Mouse (Mus musculus) neural tube, embryonic 12.5 days (tissue): ENCODE data around the gene Pde7b. TPM values are rescaled to one million over a fixed set of nuclear protein-coding genes. Genes with fewer than 3 reads are reported as not detected.

Experiments used
- ATAC-seq: fragments of 200-750 bp; cut with Nextera tagmentation; 2 replicates; pipeline ENCODE4 v1.8.0; 2017; ENCODE audit warnings: low read depth, mild to moderate bottlenecking, moderate TSS enrichment, moderate library complexity; ENCODE audit not compliant: low FRiP score
- H3K27ac ChIP-seq: fragments of 300-500 bp; sonication (generic); 2 replicates; pipeline ENCODE4 v1.5.1; 2016
- H3K27me3 ChIP-seq: fragments of 300-500 bp; sonication (generic); replicated peaks from 2 replicates; pipeline ENCODE4 v1.6.1; 2016; ENCODE audit warnings: mild to moderate bottlenecking
- H3K36me3 ChIP-seq: fragments of 300-500 bp; sonication (generic); 2 replicates; pipeline ENCODE4 v1.6.1; 2016; ENCODE audit warnings: mild to moderate bottlenecking
- H3K4me1 ChIP-seq: fragments of 300-500 bp; sonication (generic); 2 replicates; pipeline ENCODE4 v1.6.1; 2016
- H3K4me2 ChIP-seq: fragments of 300-500 bp; sonication (generic); replicated peaks from 2 replicates; pipeline ENCODE4 v1.6.1; 2016; ENCODE audit warnings: mild to moderate bottlenecking
- H3K4me3 ChIP-seq: fragments of 300-500 bp; sonication (generic); 2 replicates; pipeline ENCODE4 v1.5.1; 2016
- H3K9ac ChIP-seq: fragments of 300-500 bp; sonication (generic); 2 replicates; pipeline ENCODE4 v1.6.1; 2016; ENCODE audit warnings: mild to moderate bottlenecking
- H3K9me3 ChIP-seq: fragments of 300-500 bp; sonication (generic); 2 replicates; pipeline ENCODE4 v1.6.1; 2016; ENCODE audit warnings: mild to moderate bottlenecking
- WGBS: fragments of 180-500 bp; shearing (Covaris S2); methylation state at CpG from one replicate; pipeline ENCODE4 v1.1.7; 2016; 5-methylcytosine and 5-hydroxymethylcytosine counted together
- polyA plus RNA-seq: library from polyadenylated mRNA; unstranded; fragments of >200 nt; fragmentation: Nextera tagmentation; extraction: Ambion mirVana; gene quantifications from 2 replicates; pipeline ENCODE4 v1.2.1, GENCODE M21; 2016

Gene Pde7b
- polyA plus RNA-seq, 1 experiment from 2014 or later = 3.5 TPM

DNA sequence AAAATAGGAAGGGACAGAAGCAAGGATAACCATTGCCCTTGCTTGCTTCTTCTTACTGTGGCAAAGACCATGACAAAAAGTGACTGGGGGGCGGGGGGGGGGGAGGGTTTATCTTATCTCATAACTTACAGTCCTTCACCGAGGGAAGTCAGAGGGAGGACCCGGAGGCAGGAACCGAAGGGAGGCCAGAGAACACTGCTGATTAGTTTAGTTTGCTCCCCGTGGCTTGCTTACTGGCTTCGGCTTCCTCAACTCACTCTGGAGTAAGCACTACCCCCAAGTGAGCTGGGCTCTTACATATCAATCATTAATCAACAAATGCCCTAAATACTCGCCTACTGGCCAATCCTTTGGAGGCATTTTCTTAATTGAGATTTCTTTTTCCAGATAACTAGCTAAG is 304.6 kb downstream of the Pde7b start:
- no peak overlapping the region for H3K4me3 ChIP-seq
- no peaks in the 10 kb centered on the region for H3K27me3 ChIP-seq
- H3K27ac ChIP-seq = no peak overlapping the region
- H3K4me1 ChIP-seq = no peaks in the 10 kb centered on the region
- ATAC-seq = no peak
- H3K4me2 ChIP-seq = no peak overlapping the region
- 80% methylated on average over 7 of the region's 7 CpGs for WGBS
- H3K9me3 ChIP-seq = no peaks in the 10 kb centered on the region
- no peaks in the 10 kb centered on the region for H3K36me3 ChIP-seq
- no peak overlapping the region for H3K9ac ChIP-seq

DNA sequence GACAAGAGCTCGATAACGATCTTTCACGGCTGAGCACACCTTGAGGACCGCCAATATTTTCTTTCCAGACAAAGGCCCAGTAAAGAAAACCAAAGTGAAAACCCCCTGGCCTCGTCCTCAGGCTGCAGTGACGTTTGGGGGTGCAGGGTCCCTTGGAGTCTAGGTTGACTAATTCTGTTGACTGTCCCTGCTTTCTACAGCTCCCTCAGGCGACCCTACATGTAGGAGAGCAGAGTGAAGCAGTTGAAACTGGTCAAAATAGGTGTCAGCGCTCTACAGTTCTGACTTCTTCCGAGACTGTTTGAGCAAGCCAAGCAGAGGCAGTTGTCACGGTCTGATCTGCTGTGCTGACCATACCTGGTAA is 306.0 kb downstream of the Pde7b start:
- no peak for ATAC-seq
- Histone ChIP-seq H3K9ac (no peak overlapping the region), H3K27ac (no peak overlapping the region), H3K4me3 (no peak overlapping the region), H3K27me3 (no peaks in the 10 kb centered on the region), H3K4me1 (no peaks in the 10 kb centered on the region), H3K4me2 (no peak overlapping the region), H3K9me3 (no peaks in the 10 kb centered on the region), H3K36me3 (no peaks in the 10 kb centered on the region)
- 84% methylated on average over 10 of the region's 10 CpGs for WGBS

DNA sequence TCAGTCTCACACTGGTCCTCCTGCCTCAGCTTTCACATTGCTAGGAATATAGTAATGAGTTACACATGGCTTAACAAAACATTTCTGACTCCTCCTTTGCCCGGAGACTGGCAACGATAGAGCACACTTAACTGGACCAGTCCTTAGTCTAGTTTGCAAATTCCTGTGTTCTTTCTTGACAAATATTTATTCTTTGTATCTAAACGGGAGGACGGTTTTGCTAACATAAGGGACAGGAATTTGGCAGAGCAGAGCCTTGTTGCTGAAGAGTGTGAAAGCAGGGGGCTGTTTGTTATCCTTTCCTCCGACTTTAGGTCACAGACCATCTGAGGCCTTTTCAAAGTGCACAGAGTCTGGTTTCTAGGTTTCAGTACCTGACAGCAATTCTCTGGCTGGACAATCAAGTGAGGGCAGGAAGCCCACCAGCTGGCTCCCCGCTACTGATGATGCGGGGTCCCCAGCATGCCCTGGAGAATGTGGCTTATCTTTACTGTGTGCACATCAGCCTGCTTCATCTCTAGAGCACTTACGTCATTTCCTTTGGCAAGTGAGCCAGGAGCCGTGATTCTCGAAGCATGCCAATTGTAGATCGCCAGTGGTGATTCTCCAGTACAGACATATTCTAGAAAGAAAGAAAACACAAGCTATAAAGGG is 306.5 kb downstream of the Pde7b start:
- Histone ChIP-seq H3K27me3 (no peaks in the 10 kb centered on the region), H3K36me3 (no peaks in the 10 kb centered on the region), H3K9me3 (no peaks in the 10 kb centered on the region), H3K27ac (no peak overlapping the region), H3K4me3 (no peak overlapping the region), H3K4me2 (no peak overlapping the region), H3K4me1 (no peaks in the 10 kb centered on the region), H3K9ac (no peak overlapping the region)
- no peak for ATAC-seq
- WGBS = 84% methylated on average over 11 of the region's 11 CpGs

DNA sequence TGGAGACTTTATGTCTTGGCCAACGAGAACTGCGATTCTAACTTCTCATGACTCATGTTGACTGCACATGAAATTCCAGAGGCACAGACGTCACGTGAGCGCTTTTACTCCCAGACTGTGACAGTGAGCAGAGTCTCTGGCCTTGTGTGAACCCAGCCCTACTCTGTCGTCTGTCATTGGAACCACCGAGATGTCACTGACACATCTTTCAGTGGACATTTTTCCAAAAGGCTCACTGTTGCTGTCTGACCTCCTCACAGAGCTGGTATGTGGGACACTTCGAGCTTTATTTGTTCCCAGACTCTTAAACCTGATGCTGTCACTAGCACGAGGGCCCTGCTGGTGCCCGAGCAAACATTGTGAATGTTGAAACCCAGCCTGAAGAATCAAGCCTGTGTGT is 315.7 kb downstream of the Pde7b start:
- Histone ChIP-seq H3K36me3 (no peaks in the 10 kb centered on the region), H3K27ac (no peak overlapping the region), H3K4me3 (no peak overlapping the region), H3K9ac (no peak overlapping the region), H3K27me3 (no peaks in the 10 kb centered on the region), H3K9me3 (no peaks in the 10 kb centered on the region), H3K4me2 (no peak overlapping the region), H3K4me1 (no peaks in the 10 kb centered on the region)
- 87% methylated on average over 10 of the region's 10 CpGs for WGBS
- no peak for ATAC-seq

DNA sequence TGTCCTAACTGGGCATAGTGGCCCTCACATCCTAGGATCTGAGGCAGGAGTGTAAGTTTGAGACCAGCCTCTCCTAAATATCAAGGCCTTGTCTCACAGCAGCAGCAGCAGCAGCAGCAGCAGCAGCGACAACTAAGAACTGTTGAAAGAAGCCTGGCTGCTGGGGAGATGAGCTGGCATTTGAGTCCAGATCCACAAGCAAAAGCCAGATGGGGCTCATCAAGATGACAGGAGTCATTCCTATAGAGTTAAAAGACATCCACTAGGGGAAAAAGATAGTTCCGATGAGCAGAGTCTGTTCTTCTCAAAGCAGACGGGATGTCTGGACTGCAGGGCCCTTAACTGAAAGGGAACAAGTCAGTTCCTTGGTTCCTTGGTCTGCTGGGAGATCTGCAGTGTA is 316.5 kb downstream of the Pde7b start:
- no peak overlapping the region for H3K9ac ChIP-seq
- WGBS = 85% methylated on average over 3 of the region's 3 CpGs
- no peak overlapping the region for H3K4me2 ChIP-seq
- no peaks in the 10 kb centered on the region for H3K4me1 ChIP-seq
- H3K36me3 ChIP-seq = no peaks in the 10 kb centered on the region
- H3K27me3 ChIP-seq = no peaks in the 10 kb centered on the region
- H3K27ac ChIP-seq = no peak overlapping the region
- ATAC-seq = no peak
- no peak overlapping the region for H3K4me3 ChIP-seq
- H3K9me3 ChIP-seq = no peaks in the 10 kb centered on the region

DNA sequence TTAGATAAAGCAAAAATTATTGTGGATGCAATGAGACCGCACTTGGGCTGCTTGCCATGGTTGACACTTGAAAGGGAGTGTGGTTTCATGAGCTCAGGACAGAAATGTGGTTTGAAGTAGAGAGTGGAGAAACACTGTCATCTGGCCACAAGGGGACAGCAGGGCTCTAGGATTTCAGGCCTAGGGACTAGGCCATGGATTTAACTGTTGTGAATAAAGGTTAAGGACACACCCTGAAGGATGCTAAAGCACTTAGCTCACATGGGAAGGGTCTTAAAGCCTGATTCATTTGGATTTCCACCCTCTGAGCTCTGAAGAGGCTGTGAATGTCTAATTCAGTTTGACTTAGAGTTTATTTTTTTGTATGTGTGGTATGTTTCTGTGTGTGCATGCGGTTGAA is 319.4 kb downstream of the Pde7b start:
- no peaks in the 10 kb centered on the region for H3K36me3 ChIP-seq
- ATAC-seq = peak; percentile 70; the same call in 1 of the 2 replicates
- H3K9me3 ChIP-seq = no peaks in the 10 kb centered on the region
- 94% methylated on average over 2 of the region's 2 CpGs for WGBS
- no peaks in the 10 kb centered on the region for H3K27me3 ChIP-seq
- H3K4me1 ChIP-seq = no peaks in the 10 kb centered on the region
- no peak overlapping the region for H3K27ac ChIP-seq
- no peak overlapping the region for H3K9ac ChIP-seq
- no peak overlapping the region for H3K4me2 ChIP-seq
- H3K4me3 ChIP-seq = no peak overlapping the region

DNA sequence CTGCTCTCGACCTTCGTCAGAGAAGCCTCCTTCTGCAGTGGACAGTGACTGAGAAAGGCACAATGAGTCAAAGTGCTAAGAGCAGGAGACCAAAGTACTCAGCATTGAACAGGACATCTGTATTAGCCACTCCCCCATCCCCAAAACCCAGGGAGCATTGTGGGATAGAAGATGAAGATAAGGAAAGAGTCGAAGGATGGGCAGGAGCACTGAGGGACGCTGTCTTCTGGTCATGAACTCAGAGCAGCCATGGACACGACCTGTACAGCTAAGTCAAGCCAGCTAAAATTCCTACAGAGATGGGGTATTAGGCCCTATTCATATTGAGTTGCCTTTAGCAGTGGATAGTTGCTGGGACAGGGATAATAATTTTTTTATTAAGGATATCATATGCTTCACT is 321.9 kb downstream of the Pde7b start:
- H3K9me3 ChIP-seq = no peaks in the 10 kb centered on the region
- ATAC-seq = no peak
- no peaks in the 10 kb centered on the region for H3K4me1 ChIP-seq
- no peaks in the 10 kb centered on the region for H3K36me3 ChIP-seq
- H3K4me3 ChIP-seq = no peak overlapping the region
- WGBS = 86% methylated on average over 5 of the region's 5 CpGs
- no peaks in the 10 kb centered on the region for H3K27me3 ChIP-seq
- H3K27ac ChIP-seq = no peak overlapping the region
- H3K4me2 ChIP-seq = no peak overlapping the region
- H3K9ac ChIP-seq = no peak overlapping the region

DNA sequence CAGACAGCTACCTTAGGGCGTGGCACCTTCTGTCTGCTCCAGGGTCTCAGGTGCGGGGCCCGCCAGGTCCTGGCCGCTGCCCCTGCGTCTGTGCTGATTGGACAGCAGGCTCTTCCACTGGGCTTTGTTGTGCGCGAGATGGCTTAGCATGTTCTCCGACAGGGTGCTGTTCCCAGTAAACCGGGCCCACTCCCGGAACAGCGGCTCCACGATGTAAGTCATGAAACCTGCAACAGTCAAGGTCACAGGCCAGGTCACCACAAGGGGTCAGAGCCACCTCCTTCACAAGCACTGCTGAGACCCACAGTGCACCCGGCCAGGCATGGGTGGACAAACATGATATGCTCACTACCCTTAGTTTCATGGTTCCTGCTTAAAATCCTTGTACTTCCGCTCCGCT is 324.5 kb downstream of the Pde7b start:
- H3K27me3 ChIP-seq = no peaks in the 10 kb centered on the region
- no peak for ATAC-seq
- whole genome bisulfite sequencing = 72% methylated on average over 15 of the region's 15 CpGs
- no peaks in the 10 kb centered on the region for H3K9me3 ChIP-seq
- H3K36me3 ChIP-seq = no peaks in the 10 kb centered on the region
- H3K27ac ChIP-seq = no peak overlapping the region
- H3K9ac ChIP-seq = no peak overlapping the region
- no peaks in the 10 kb centered on the region for H3K4me1 ChIP-seq
- H3K4me3 ChIP-seq = no peak overlapping the region
- peak overlapping the region; percentile 36 for H3K4me2 ChIP-seq

DNA sequence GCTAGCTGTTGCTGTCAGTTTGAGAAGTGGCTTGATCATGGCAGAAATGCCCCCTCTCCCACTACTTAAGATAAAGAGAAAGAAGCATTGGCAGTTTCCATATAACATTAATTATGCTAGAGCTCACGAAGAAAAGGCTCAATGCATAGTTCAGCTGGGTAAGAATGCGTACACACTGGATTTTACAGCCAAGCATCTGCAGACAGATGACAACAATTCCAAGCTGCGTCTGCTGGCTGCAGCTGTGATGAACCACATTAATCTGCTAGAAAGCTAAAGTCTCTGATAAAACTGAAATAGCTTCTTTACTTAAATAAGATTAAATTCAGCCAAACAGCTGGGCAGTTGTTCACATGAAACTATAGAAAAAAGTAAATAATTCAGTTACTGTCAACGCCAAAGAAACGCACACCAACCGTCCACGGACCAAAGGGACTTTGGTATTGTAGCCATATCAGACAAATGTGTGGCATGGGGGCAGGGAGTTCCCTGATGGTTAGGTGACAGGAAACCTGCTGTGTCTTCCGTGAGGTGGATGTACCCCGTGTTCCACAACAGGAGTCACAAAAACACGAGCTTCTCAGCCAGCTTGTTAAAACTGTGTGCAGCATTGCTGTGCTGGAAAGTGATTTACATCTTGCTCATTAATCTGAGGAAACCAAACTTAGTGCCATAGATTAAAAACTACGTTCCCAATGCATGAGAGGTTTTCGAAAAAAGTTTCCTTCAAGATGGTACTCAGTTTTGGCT is 326.1 kb downstream of the Pde7b start:
- H3K4me2 ChIP-seq = no peak overlapping the region
- H3K27me3 ChIP-seq = no peaks in the 10 kb centered on the region
- no peak for ATAC-seq
- no peak overlapping the region for H3K4me3 ChIP-seq
- H3K9me3 ChIP-seq = no peaks in the 10 kb centered on the region
- H3K27ac ChIP-seq = no peak overlapping the region
- 78% methylated on average over 12 of the region's 12 CpGs for WGBS
- no peak overlapping the region for H3K9ac ChIP-seq
- H3K4me1 ChIP-seq = no peaks in the 10 kb centered on the region
- no peaks in the 10 kb centered on the region for H3K36me3 ChIP-seq

DNA sequence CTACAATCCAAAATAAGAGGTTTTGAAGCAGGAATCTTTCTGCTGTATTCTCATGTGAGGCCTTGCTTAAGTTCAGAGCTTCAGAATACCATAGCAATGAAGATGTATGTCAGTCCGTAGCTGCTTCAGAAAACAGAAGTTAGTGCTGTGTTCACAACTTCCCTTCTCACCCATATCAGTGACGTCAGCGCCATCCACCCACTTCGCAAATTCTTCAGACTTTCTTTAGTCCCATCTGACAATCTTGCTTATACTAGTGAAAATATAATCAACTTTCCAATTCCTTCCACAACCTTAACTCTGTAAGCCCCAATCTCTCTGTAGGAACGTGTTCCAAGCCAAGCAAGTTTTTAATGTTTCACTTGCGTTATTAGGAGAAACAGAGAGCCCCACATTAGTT is 326.7 kb downstream of the Pde7b start:
- Histone ChIP-seq H3K9me3 (no peaks in the 10 kb centered on the region), H3K4me3 (no peak overlapping the region), H3K27me3 (no peaks in the 10 kb centered on the region), H3K36me3 (no peaks in the 10 kb centered on the region), H3K9ac (no peak overlapping the region), H3K4me1 (no peaks in the 10 kb centered on the region), H3K4me2 (no peak overlapping the region), H3K27ac (no peak overlapping the region)
- 88% methylated on average over 6 of the region's 6 CpGs for WGBS
- ATAC-seq = no peak

DNA sequence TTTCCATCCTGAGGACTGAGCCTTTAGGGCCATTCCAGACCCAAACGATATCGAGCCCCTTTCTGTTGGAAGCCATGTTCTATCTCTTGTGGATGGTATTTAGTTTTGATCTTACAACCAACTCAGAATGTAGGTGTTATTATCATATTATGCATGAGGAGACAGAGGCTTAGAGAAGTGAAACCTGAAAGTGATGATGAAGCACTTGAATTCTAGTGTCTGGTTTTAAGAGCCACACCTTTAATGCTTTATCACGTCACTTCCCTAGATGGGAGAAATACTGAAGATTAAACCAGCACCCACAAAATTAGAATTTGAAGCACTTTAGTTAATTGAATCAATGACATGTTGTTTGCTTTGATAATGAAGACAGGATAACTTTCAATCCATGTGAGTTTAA is 329.1 kb downstream of the Pde7b start:
- Histone ChIP-seq H3K36me3 (no peaks in the 10 kb centered on the region), H3K27me3 (no peaks in the 10 kb centered on the region), H3K9me3 (no peaks in the 10 kb centered on the region), H3K9ac (no peak overlapping the region), H3K4me3 (no peak overlapping the region), H3K4me1 (no peaks in the 10 kb centered on the region), H3K4me2 (no peak overlapping the region), H3K27ac (no peak overlapping the region)
- 96% methylated on average over 3 of the region's 3 CpGs for WGBS
- no peak for ATAC-seq

DNA sequence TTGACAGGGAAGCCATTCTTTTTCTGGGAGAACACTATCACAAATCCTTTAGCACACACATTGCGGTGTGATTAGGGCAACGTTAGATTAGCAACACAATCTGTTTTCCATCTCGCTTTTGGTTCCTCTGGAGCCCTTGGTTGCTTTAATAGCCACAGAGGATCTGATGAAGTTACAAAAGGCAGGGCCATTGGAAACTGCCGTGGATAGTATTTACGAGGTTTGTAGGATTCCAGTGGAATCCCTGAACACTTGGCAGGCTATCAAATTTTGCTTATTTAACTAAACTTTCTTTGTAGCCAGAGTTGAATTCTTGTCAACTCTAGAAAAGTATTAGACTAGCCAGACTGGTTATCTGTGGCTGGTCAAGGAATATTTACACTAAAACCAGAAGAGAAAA is 330.1 kb downstream of the Pde7b start:
- no peak overlapping the region for H3K4me3 ChIP-seq
- WGBS = 85% methylated on average over 5 of the region's 5 CpGs

DNA sequence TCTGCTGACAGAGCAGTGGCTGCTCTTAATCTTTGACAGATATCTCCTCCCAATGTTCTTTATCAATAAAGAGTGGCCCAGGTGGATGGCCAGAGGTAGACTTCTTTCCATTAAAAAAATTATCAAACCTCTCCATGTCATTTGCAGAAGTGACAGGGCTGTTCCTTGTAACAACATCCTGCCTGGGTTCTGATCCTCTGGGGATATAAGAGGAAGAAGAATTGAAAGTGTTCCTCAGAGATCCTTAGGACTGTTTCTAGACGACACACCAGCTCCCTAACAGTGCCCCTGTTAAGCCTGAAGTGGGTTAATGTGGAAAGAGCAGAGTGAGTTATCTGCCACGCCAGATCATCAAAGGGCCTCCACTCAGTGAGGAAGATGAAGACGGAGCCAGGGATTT is 334.3 kb downstream of the Pde7b start:
- no peak for ATAC-seq
- no peaks in the 10 kb centered on the region for H3K27me3 ChIP-seq
- H3K4me3 ChIP-seq = no peak overlapping the region
- no peaks in the 10 kb centered on the region for H3K4me1 ChIP-seq
- H3K36me3 ChIP-seq = no peaks in the 10 kb centered on the region
- no peak overlapping the region for H3K4me2 ChIP-seq
- WGBS = 77% methylated on average over 3 of the region's 3 CpGs
- H3K9ac ChIP-seq = no peak overlapping the region
- H3K27ac ChIP-seq = no peak overlapping the region
- H3K9me3 ChIP-seq = no peaks in the 10 kb centered on the region

More for the DNA sequence above, 330.1 kb downstream of the Pde7b start:
- ATAC-seq = no peak
- no peaks in the 10 kb centered on the region for H3K4me1 ChIP-seq
- H3K27me3 ChIP-seq = no peaks in the 10 kb centered on the region
- H3K9me3 ChIP-seq = no peaks in the 10 kb centered on the region
- H3K9ac ChIP-seq = no peak overlapping the region
- no peak overlapping the region for H3K4me2 ChIP-seq
- no peaks in the 10 kb centered on the region for H3K36me3 ChIP-seq
- no peak overlapping the region for H3K27ac ChIP-seq
